Comparison of ENCODE assay signal across 15 mouse cellular contexts in the genomic region with DNA sequence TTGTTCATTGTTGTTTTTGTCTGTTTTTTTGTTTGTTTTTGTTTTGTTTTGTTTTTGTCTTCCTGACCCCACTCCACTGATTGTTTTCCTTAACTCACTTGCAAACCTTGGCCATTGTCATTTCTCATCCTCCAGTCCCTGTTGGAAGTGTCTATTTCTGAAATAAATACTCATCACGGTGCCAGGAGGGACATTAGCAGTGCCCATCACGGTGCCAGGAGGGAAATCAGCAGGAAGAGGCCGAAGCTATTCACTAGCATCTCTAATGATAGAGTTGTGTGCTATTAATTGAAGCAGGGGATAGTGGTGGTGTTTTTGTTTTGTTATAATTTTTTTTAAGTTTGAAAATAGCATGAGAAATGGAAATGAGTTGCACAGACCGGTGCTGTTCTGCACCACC.
"Had no signal": no experiment of that assay in that cellular context is flagged by ENCODE, and none has a peak within 500 bp of the region (broad histone marks: within the 10 kb centered on the region; RNA-seq: fewer than 3 reads in every experiment).

No protein-coding gene starts in this region.

- H3K27ac ChIP-seq: kidney, embryonic 15.5 days; limb, embryonic 12.5 days; liver, embryonic 14.5 days; macrophage; midbrain, embryonic 12.5 days; neural tube, embryonic 13.5 days; stomach, embryonic 15.5 days had no signal

- ATAC-seq: midbrain, embryonic 16.5 days had no signal

- H3K4me3 ChIP-seq: kidney, embryonic 15.5 days; limb, embryonic 12.5 days; megakaryocyte, embryonic 14.5 days; midbrain, embryonic 12.5 days; neural tube, embryonic 13.5 days; stomach, embryonic 15.5 days had no signal

- H3K9ac ChIP-seq: kidney, embryonic 15.5 days; limb, embryonic 12.5 days; liver, embryonic 14.5 days; lung, embryonic 14.5 days; midbrain, embryonic 12.5 days; neural tube, embryonic 13.5 days; stomach, embryonic 15.5 days had no signal

- H3K9me3 ChIP-seq: kidney, embryonic 15.5 days; limb, embryonic 12.5 days; midbrain, embryonic 12.5 days; neural tube, embryonic 13.5 days; stomach, embryonic 15.5 days had no signal

- H3K4me2 ChIP-seq: kidney, embryonic 15.5 days; limb, embryonic 12.5 days; lung, embryonic 14.5 days; midbrain, embryonic 12.5 days; neural tube, embryonic 13.5 days; stomach, embryonic 15.5 days had no signal

- H3K36me3 ChIP-seq: kidney, embryonic 15.5 days; limb, embryonic 12.5 days; midbrain, embryonic 12.5 days; neural tube, embryonic 13.5 days; stomach, embryonic 15.5 days had no signal

- DNase-seq: kidney, postnatal 14 days; layer of hippocampus, postnatal 36 days; lung, embryonic 14.5 days; lung, postnatal 14 days; retina, postnatal 1 day; thymus, postnatal 4 days had no signal

- H3K27me3 ChIP-seq: kidney, embryonic 15.5 days; limb, embryonic 12.5 days; megakaryocyte, embryonic 14.5 days; midbrain, embryonic 12.5 days; neural tube, embryonic 13.5 days; stomach, embryonic 15.5 days had no signal

- H3K4me1 ChIP-seq: kidney, embryonic 15.5 days; limb, embryonic 12.5 days; megakaryocyte, embryonic 14.5 days; midbrain, embryonic 12.5 days; neural tube, embryonic 13.5 days; stomach, embryonic 15.5 days had no signal
